Mouse (Mus musculus): Measurements from ENCODE around the gene Rad9b.
A peak's percentile ranks its signal among the peaks of the same experiment; 100 is the strongest.
"Not testable (repeated sequence)": the region's sequence is repeated elsewhere in the genome, so short reads cannot be mapped to it uniquely, and the experiment has no call there.

The Rad9b gene

GRCm38 (mm10) chr5:122371591-122372191 is 17.7 kb upstream of the Rad9b start, which contains the start of gene Gpn3:
Gpn3 (plus strand) TSS chr5:122371876.
- peak in 1 of 2 experiments; percentile 14 for DNase-seq

DNA sequence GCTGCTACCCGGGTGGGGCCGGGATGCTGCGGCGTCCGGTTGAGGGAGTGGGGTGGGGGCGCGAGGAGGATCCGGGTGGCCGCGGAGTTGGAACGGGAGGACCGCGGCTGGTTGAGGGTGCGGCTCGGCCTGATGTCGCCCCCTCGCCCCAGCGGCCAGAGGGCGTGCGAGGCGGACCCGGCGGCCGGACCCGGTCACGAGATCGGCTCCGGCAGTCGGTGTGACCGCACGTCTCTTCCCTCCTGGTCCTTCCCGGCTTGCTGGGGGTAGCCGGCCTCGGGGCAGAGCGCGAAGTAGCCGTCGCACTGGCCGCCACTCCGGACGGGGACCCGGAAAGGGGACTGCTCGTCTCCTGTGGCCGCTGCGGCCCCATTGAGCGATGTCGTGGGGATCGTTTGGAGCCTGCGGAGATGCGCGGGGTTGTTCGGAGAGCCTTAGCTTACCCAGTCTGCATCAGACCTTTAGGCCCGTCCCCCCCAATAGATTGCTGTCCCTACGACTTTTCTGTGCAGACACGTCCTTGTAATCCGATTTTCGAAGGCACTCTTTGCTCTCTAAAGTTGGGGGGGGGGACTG is 547 bp upstream of the Rad9b start:
- DNase-seq = no peak

DNA sequence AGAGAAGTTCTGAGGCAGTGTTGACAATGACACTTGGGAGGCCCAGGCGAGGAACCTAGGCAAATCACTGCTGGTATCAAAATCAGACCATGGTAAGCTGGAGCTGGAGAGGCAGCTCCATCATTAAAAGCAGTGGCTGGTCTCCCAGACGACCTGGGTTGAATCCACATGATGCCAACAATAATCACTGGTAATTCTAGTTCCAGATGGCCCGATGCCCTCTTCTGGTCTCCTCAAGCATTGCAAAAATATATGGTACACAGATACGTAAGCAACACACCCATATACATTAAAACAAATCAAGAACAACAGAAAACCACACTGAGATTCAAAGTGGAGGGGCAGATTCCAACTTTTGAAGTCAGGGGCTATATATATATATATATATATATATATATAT is 8.3 kb downstream of the Rad9b start:
- no peak for DNase-seq

DNA sequence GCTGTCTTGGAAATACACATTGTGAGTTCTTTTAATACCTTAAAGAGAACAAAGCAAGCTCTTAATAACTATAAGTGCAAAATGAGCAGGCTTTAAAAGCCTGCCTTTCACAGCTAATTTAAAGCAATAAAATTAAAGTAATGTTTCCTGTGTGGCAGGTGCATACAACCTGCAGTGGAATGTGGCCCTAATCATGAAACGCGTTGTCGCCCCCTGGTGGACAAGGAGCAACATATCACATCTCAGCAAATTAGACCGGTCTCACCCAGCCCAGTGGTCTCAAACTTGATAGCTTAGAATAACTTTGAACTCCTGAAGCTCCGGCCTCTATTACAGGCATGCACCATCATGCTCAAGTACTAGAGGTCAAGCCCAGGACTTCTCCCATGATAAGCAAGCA is 9.8 kb downstream of the Rad9b start:
- peak; percentile 68 to 91 for DNase-seq

- no peak for DNase-seq
Observed at GRCm38 (mm10) chr5:122343768-122344167, 10.3 kb downstream of the Rad9b start.

DNA sequence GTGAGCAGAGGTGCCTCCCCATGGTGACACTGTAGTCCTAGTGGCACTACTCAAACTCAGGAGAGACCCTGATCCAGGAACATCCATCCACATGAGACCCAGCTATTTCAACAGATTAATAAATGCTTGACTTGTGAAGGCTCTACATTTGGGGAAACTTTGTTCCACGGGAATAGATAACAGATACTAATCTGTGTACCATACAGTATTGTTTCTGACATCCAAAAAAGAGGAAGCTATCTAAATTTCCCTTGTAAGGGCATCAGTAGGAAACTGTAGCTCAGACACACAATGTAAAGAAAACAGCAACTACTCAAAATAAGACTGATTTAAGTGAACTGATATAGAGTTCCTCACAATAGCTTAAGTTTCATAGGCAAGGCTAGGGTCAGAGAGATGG is 11.2 kb downstream of the Rad9b start:
- no peak for DNase-seq

- DNase-seq = no peak
Observed at GRCm38 (mm10) chr5:122336554-122337294, 17.3 kb downstream of the Rad9b start.

DNA sequence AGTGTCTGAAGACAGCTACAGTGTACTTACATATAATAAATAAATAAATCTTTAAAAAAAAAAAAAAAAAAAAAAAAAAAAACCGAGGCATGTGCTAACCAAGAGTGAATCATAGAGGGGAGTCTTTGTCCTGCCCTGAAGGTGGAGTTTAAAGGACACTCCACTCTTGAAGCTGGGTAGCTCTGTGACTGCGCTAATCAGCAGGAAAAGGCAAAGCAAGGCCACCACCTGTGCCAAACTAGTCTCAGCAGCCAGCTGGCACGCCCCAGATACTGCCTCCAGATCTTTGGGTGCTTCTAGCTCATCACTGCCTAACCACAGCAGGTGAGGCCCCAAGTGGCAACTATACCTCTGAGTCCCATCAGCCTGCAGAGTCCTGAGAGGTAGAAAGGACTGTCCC is 19.4 kb downstream of the Rad9b start:
- no peak for DNase-seq

DNA sequence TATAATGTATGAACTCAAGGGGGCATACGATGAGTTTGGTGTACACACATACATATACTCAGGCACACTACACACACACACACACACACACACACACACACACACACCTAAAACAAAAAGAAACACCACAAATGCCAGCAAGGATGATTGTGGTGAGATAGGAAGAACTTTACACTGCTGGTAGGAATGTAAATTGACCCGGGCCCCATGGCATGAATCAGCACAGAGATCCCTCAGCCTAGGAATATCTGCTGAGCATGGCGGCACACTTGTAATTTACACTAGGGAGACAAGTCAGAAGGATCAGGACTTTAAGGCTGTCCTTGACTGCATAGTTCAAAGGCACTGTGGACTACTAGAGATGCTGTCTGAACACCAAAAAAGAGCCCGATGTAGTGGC is 23.8 kb downstream of the Rad9b start:
- DNase-seq = no peak

GRCm38 (mm10) chr5:122327283-122327682 is 26.8 kb downstream of the Rad9b start:
- DNase-seq = no peak

DNA sequence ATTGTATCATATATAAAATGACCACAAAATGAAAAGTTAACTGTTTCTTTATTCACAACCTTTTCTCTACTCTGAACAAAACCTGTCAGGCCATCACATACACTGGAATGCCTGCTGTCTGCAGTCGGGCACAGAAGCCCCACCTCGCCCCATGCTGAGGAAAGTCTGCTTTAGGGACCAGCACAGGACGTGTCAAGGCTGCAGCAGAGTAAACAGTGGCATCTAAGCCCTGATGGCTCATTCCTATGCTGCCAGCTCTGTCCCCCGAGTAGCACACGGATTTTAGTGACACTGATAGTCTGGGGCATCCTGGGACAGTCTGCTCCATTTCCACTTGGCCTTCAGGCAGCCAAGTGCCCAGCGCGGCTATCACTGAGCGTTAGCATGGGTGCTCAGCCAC is 28.6 kb downstream of the Rad9b start:
- no peak for DNase-seq

DNA sequence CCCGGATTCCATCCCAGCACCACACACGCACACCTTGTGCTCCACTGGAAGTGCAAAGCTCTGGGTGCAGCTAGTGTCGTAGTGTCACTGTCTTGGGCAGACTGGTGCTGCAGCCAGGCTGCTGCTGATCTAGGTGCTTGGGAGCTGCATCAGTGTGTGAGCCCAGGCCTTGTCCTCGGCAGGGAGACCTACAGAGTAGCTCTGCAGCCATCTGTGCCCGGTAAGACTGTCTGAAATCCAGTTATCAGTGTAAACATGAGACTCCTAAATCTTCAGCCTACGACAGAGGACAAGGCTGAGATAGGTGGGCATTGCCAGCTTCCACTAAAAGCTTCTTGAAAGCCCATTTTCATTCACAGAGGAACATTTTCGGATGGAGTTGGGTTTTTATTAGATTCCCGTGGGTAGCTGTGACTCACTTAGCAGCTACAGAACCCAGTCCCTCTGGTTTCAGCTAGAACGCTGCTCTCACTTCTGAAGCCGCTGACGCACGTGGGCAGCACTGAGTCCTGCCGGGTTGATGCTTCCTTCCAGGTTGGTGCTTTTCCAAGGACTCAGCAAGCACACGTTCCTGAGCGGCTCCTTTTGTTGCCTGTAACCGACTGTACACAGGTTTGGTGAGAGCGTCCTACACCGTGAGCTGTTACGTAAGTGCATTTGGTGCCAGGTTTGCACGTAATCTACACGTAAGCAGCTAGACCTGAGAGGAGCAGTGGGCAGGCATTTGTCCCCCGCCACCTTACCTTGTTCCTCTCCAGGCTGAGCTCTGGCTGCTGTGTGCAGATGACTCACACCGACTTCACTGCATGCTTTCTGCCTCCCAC is 29.2 kb downstream of the Rad9b start:
- DNase-seq = no peak

- no peak for DNase-seq
Observed at GRCm38 (mm10) chr5:122323523-122323922, 30.5 kb downstream of the Rad9b start.

DNA sequence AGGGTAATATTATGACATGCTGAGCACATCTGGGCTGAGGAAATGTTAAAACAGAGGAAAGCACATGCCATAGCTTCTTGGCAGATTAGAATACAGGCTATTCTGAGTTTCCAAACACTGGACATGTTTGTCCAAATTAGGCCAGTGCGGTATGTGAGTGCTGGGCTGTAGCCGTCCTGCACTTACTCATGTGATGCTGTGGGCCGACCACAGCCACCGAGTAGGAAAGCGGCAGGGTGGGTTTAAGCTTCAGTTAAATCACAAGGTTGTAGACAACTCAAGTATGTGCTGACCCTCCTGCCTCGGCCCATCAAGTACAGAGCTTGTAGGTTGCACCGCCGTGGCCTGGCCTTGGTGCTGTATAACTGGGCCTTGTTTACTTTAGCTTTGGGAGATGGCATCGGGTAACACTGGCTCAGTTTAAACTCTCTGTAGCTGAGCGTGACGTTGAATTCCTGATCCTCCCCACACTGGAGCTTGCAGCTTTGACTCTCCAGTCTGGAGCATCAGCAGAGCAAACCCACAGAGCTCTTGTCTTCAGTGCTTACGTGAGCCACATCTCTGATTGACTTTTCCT is 33.7 kb downstream of the Rad9b start:
- no peak for DNase-seq

GRCm38 (mm10) chr5:122319474-122320204 is 34.4 kb downstream of the Rad9b start:
- DNase-seq = peak in 1 of 2 experiments; percentile 51

- not testable (repeated sequence) for DNase-seq
Observed at GRCm38 (mm10) chr5:122318976-122319375, 35.1 kb downstream of the Rad9b start.

DNA sequence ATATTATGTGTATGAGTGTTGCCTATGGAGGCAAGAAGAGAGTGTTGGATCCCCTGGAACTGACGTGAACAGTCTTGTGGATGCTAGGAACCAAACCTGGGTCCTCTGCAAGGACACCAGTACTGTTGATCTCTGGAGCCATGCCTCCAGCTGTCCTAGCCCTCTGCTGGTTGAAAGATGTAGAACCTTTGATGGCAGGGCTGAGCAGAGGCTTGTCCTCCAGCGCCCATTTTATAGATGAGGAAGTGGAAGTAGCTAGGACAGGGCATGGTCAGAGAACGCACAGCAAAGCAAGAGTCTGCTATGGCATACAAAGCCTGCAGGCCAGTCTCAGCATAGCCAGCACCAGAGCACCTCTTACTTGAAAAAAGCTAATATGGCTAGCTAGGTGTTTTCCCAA is 35.9 kb downstream of the Rad9b start:
- peak in 1 of 2 experiments; percentile 49 for DNase-seq

DNA sequence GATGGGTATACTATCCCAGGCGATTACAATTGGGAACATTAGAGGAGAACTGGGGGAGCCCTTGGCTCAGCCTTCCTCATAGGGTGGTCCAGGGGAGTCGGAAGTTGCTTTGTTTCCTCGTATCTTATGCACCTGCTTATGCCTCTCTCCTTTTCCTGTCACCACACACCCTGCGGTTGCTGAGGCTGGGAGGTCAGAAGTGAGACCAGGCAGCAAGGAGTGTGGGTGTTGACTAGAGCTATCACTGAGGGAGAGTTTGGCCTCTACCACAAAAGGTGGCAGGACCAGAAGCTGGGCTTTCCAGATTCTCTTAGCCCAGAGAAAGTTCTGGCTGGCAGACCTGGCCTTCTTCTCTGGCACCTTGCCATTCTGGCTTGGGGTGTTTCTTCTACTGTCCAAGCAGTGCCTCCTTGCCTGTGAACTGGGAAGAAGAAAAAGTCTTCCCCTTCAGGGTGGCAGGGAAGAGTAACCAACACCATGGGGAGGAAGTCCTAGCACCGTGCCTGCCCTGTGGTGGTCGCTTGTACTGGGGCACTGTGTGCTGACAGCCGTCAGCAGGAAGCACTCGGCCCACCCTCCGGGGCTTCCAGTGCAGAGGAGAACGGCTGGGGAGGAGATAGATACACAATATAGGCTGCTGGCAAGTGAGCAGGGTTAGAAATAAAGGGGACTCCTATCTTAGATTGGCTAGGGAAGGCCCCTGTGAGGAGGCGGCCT is 36.5 kb downstream of the Rad9b start:
- DNase-seq = peak; percentile 56 to 72

DNA sequence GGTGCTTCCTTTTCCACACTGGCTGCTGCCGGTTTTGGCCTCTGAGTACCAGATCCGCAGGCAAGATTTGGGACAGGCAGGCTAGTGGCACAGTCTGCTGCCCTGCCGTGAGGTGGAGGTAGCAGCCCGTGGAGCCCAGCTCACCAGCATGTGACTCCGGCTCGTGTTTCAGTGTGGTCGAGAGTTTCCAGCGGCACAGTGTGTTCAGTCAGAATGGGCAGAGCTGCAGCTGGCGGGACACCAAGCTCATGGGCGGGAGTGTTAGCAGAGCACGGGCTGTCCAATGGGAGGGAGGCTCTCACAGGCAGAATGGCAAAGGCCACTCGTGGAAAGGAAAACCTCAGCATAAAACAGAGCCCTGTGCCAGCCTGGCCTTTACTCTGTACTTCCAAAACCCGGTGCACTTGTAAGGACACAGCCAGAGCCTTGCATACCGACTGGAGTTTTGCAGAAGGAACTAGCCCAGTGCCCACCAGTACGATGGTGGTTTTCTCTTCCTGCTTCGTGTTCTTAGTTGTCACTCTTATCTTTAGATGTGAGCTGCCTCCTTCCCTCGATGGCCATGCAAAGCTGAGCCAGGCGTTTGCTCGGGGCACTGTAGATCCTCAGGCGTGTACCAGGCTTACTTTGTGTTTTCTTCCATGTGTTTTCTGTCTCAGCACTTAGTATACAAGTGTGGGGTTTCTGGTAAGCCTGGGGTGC is 38.9 kb downstream of the Rad9b start:
- DNase-seq = peak; percentile 96 to 98

GRCm38 (mm10) chr5:122312942-122313684 is 40.9 kb downstream of the Rad9b start:
- DNase-seq = peak; percentile 75 to 82
